Mouse (Mus musculus): ENCODE data around the gene Mtnr1b. TPM values are rescaled to one million over a fixed set of nuclear protein-coding genes. Genes with fewer than 3 reads are reported as not detected.

Mtnr1b gene
- polyA plus RNA-seq, 1 experiment from 2014 or later: not detected

- Histone ChIP-seq H3K9me3 (ENCODE audit: control insufficient read depth, low read length) (no peaks in the 10 kb centered on the region), H3K9ac (ENCODE audit: low read depth, low read length) (no peak overlapping the region), H3K4me1 (ENCODE audit: control insufficient read depth, insufficient read depth, low read depth, low read length) (no peaks in the 10 kb centered on the region), H3K36me3 (ENCODE audit: control insufficient read depth, insufficient read depth, low read length) (no peaks in the 10 kb centered on the region), H3K27ac (ENCODE audit: low read depth, low read length) (no peak overlapping the region), H3K4me2 (ENCODE audit: low read length) (no peak overlapping the region), H3K4me3 (ENCODE audit: low read length) (no peak overlapping the region), H3K27me3 (replicated peaks; ENCODE audit: control insufficient read depth, insufficient read depth, low read length) (no peaks in the 10 kb centered on the region)
- 0 out of 2 replicates have a peak, but pooled peaks have one; percentile 40 for ATAC-seq
- 59% methylated on average over 5 of the region's 5 CpGs for WGBS
Observed at GRCm38 (mm10) chr9:15886756-15887155, 12.4 kb upstream of the Mtnr1b start.

- H3K27me3 ChIP-seq (replicated peaks; ENCODE audit: control insufficient read depth, insufficient read depth, low read length): no peaks in the 10 kb centered on the region
- H3K4me2 ChIP-seq (ENCODE audit: low read length): no peak overlapping the region
- no peak overlapping the region for H3K4me3 ChIP-seq (ENCODE audit: low read length)
- ATAC-seq: 0 out of 2 replicates have a peak, but pooled peaks have one; percentile 20
- H3K36me3 ChIP-seq (ENCODE audit: control insufficient read depth, insufficient read depth, low read length): no peaks in the 10 kb centered on the region
- H3K4me1 ChIP-seq (ENCODE audit: control insufficient read depth, insufficient read depth, low read depth, low read length): peaks cover 3% of the 10 kb centered on the region; the same call in 1 of the 2 replicates
- H3K9ac ChIP-seq (ENCODE audit: low read depth, low read length): no peak overlapping the region
- H3K9me3 ChIP-seq (ENCODE audit: control insufficient read depth, low read length): no peaks in the 10 kb centered on the region
- no peak overlapping the region for H3K27ac ChIP-seq (ENCODE audit: low read depth, low read length)
Observed at GRCm38 (mm10) chr9:15880754-15881153, 6.4 kb upstream of the Mtnr1b start.

GRCm38 (mm10) chr9:15880160-15880603 lies 5.8 kb upstream of the Mtnr1b start:
- H3K27me3 ChIP-seq (replicated peaks; ENCODE audit: control insufficient read depth, insufficient read depth, low read length): no peaks in the 10 kb centered on the region
- peak; percentile 45 for ATAC-seq
- no peak overlapping the region for H3K4me3 ChIP-seq (ENCODE audit: low read length)
- WGBS: 19% methylated on average over 3 of the region's 3 CpGs
- no peak overlapping the region for H3K9ac ChIP-seq (ENCODE audit: low read depth, low read length)
- H3K27ac ChIP-seq (ENCODE audit: low read depth, low read length): no peak overlapping the region
- no peaks in the 10 kb centered on the region for H3K36me3 ChIP-seq (ENCODE audit: control insufficient read depth, insufficient read depth, low read length)
- peaks cover 3% of the 10 kb centered on the region; the same call in 1 of the 2 replicates for H3K4me1 ChIP-seq (ENCODE audit: control insufficient read depth, insufficient read depth, low read depth, low read length)
- no peaks in the 10 kb centered on the region for H3K9me3 ChIP-seq (ENCODE audit: control insufficient read depth, low read length)
- H3K4me2 ChIP-seq (ENCODE audit: low read length): no peak overlapping the region

GRCm38 (mm10) chr9:15870013-15870412 lies 4.3 kb downstream of the Mtnr1b start:
- Histone ChIP-seq H3K9ac (ENCODE audit: low read depth, low read length) (no peak overlapping the region), H3K4me3 (ENCODE audit: low read length) (no peak overlapping the region), H3K4me2 (ENCODE audit: low read length) (no peak overlapping the region), H3K27ac (ENCODE audit: low read depth, low read length) (no peak overlapping the region), H3K36me3 (ENCODE audit: control insufficient read depth, insufficient read depth, low read length) (no peaks in the 10 kb centered on the region), H3K9me3 (ENCODE audit: control insufficient read depth, low read length) (no peaks in the 10 kb centered on the region), H3K27me3 (replicated peaks; ENCODE audit: control insufficient read depth, insufficient read depth, low read length) (no peaks in the 10 kb centered on the region), H3K4me1 (ENCODE audit: control insufficient read depth, insufficient read depth, low read depth, low read length) (no peaks in the 10 kb centered on the region)
- 62% methylated on average over 4 of the region's 4 CpGs for WGBS
- ATAC-seq: no peak

- H3K27ac ChIP-seq (ENCODE audit: low read depth, low read length): no peak overlapping the region
- no peaks in the 10 kb centered on the region for H3K36me3 ChIP-seq (ENCODE audit: control insufficient read depth, insufficient read depth, low read length)
- H3K4me3 ChIP-seq (ENCODE audit: low read length): no peak overlapping the region
- ATAC-seq: no peak
- H3K4me1 ChIP-seq (ENCODE audit: control insufficient read depth, insufficient read depth, low read depth, low read length): no peaks in the 10 kb centered on the region
- no peaks in the 10 kb centered on the region for H3K9me3 ChIP-seq (ENCODE audit: control insufficient read depth, low read length)
- WGBS: 57% methylated on average over 4 of the region's 4 CpGs
- no peaks in the 10 kb centered on the region for H3K27me3 ChIP-seq (replicated peaks; ENCODE audit: control insufficient read depth, insufficient read depth, low read length)
- H3K4me2 ChIP-seq (ENCODE audit: low read length): no peak overlapping the region
- H3K9ac ChIP-seq (ENCODE audit: low read depth, low read length): no peak overlapping the region
Observed at GRCm38 (mm10) chr9:15869456-15869855, 4.9 kb downstream of the Mtnr1b start.

GRCm38 (mm10) chr9:15866280-15867072 lies 7.9 kb downstream of the Mtnr1b start:
- no peak overlapping the region for H3K4me2 ChIP-seq (ENCODE audit: low read length)
- H3K4me3 ChIP-seq (ENCODE audit: low read length): no peak overlapping the region
- H3K4me1 ChIP-seq (ENCODE audit: control insufficient read depth, insufficient read depth, low read depth, low read length): no peaks in the 10 kb centered on the region
- H3K36me3 ChIP-seq (ENCODE audit: control insufficient read depth, insufficient read depth, low read length): no peaks in the 10 kb centered on the region
- H3K9me3 ChIP-seq (ENCODE audit: control insufficient read depth, low read length): no peaks in the 10 kb centered on the region
- peak; percentile 89 for ATAC-seq
- no peak overlapping the region for H3K9ac ChIP-seq (ENCODE audit: low read depth, low read length)
- H3K27ac ChIP-seq (ENCODE audit: low read depth, low read length): no peak overlapping the region
- no peaks in the 10 kb centered on the region for H3K27me3 ChIP-seq (replicated peaks; ENCODE audit: control insufficient read depth, insufficient read depth, low read length)
- WGBS: 57% methylated on average over 10 of the region's 10 CpGs

GRCm38 (mm10) chr9:15861402-15861801 lies 13.0 kb downstream of the Mtnr1b start:
- 77% methylated on average over 5 of the region's 5 CpGs for WGBS
- no peak overlapping the region for H3K4me2 ChIP-seq (ENCODE audit: low read length)
- H3K4me3 ChIP-seq (ENCODE audit: low read length): no peak overlapping the region
- no peak overlapping the region for H3K27ac ChIP-seq (ENCODE audit: low read depth, low read length)
- no peaks in the 10 kb centered on the region for H3K4me1 ChIP-seq (ENCODE audit: control insufficient read depth, insufficient read depth, low read depth, low read length)
- H3K9me3 ChIP-seq (ENCODE audit: control insufficient read depth, low read length): no peaks in the 10 kb centered on the region
- no peak for ATAC-seq
- no peak overlapping the region for H3K9ac ChIP-seq (ENCODE audit: low read depth, low read length)
- H3K36me3 ChIP-seq (ENCODE audit: control insufficient read depth, insufficient read depth, low read length): no peaks in the 10 kb centered on the region
- H3K27me3 ChIP-seq (replicated peaks; ENCODE audit: control insufficient read depth, insufficient read depth, low read length): no peaks in the 10 kb centered on the region

GRCm38 (mm10) chr9:15850749-15851148 lies 23.6 kb downstream of the Mtnr1b start:
- no peaks in the 10 kb centered on the region for H3K4me1 ChIP-seq (ENCODE audit: control insufficient read depth, insufficient read depth, low read depth, low read length)
- no peaks in the 10 kb centered on the region for H3K9me3 ChIP-seq (ENCODE audit: control insufficient read depth, low read length)
- no peak overlapping the region for H3K4me3 ChIP-seq (ENCODE audit: low read length)
- H3K36me3 ChIP-seq (ENCODE audit: control insufficient read depth, insufficient read depth, low read length): no peaks in the 10 kb centered on the region
- H3K9ac ChIP-seq (ENCODE audit: low read depth, low read length): no peak overlapping the region
- no peak overlapping the region for H3K4me2 ChIP-seq (ENCODE audit: low read length)
- no peaks in the 10 kb centered on the region for H3K27me3 ChIP-seq (replicated peaks; ENCODE audit: control insufficient read depth, insufficient read depth, low read length)
- H3K27ac ChIP-seq (ENCODE audit: low read depth, low read length): no peak overlapping the region
- ATAC-seq: no peak

GRCm38 (mm10) chr9:15845390-15845789 lies 29.0 kb downstream of the Mtnr1b start:
- no peaks in the 10 kb centered on the region for H3K27me3 ChIP-seq (replicated peaks; ENCODE audit: control insufficient read depth, insufficient read depth, low read length)
- H3K9ac ChIP-seq (ENCODE audit: low read depth, low read length): no peak overlapping the region
- H3K27ac ChIP-seq (ENCODE audit: low read depth, low read length): no peak overlapping the region
- no peaks in the 10 kb centered on the region for H3K4me1 ChIP-seq (ENCODE audit: control insufficient read depth, insufficient read depth, low read depth, low read length)
- H3K9me3 ChIP-seq (ENCODE audit: control insufficient read depth, low read length): no peaks in the 10 kb centered on the region
- 89% methylated on average over 8 of the region's 8 CpGs for WGBS
- H3K36me3 ChIP-seq (ENCODE audit: control insufficient read depth, insufficient read depth, low read length): no peaks in the 10 kb centered on the region
- ATAC-seq: no peak
- no peak overlapping the region for H3K4me2 ChIP-seq (ENCODE audit: low read length)
- no peak overlapping the region for H3K4me3 ChIP-seq (ENCODE audit: low read length)

Data from hindbrain, embryonic 16.5 days (tissue).